Mouse (Mus musculus) limb, embryonic 12.5 days (tissue): ENCODE data around the gene Pex16. TPM values are rescaled to one million over a fixed set of nuclear protein-coding genes. Genes with fewer than 3 reads are reported as not detected.
"Not testable (repeated sequence)": the region's sequence is repeated elsewhere in the genome, so short reads cannot be mapped to it uniquely, and the experiment has no call there.

Experiments
- ATAC-seq: fragments of 200-750 bp; cut with Nextera tagmentation; 2 replicates; pipeline ENCODE4 v1.8.0; 2017; ENCODE audit warnings: low read depth, moderate TSS enrichment; ENCODE audit not compliant: insufficient number of reproducible peaks, insufficient read depth, low FRiP score, low TSS enrichment
- H3K27ac ChIP-seq: fragments of 300-500 bp; sonication (generic); 2 replicates; pipeline ENCODE4 v1.5.1; 2016; ENCODE audit warnings: mild to moderate bottlenecking, moderate library complexity
- H3K27me3 ChIP-seq: fragments of 300-500 bp; sonication (generic); 2 replicates; pipeline ENCODE4 v1.6.1; 2016; ENCODE audit warnings: mild to moderate bottlenecking, moderate library complexity
- H3K36me3 ChIP-seq: fragments of 300-500 bp; sonication (generic); 2 replicates; pipeline ENCODE4 v1.6.1; 2016; ENCODE audit warnings: mild to moderate bottlenecking, moderate library complexity
- H3K4me1 ChIP-seq: fragments of 300-500 bp; sonication (generic); replicated peaks from 2 replicates; pipeline ENCODE4 v1.6.1; 2016
- H3K4me2 ChIP-seq: fragments of 300-500 bp; sonication (generic); 2 replicates; pipeline ENCODE4 v1.6.1; 2016; ENCODE audit warnings: mild to moderate bottlenecking, moderate library complexity
- H3K4me3 ChIP-seq: fragments of 300-500 bp; sonication (generic); replicated peaks from 2 replicates; pipeline ENCODE4 v1.5.1; 2016; ENCODE audit warnings: mild to moderate bottlenecking
- H3K9ac ChIP-seq: fragments of 300-500 bp; sonication (generic); replicated peaks from 2 replicates; pipeline ENCODE4 v1.6.1; 2016; ENCODE audit warnings: mild to moderate bottlenecking, moderate library complexity
- H3K9me3 ChIP-seq: fragments of 300-500 bp; sonication (generic); 2 replicates; pipeline ENCODE4 v1.6.1; 2016; ENCODE audit warnings: mild to moderate bottlenecking, moderate library complexity
- WGBS: fragments of 180-500 bp; shearing (Covaris S2); methylation state at CpG from one replicate; pipeline ENCODE4 v1.1.7; 2016; 5-methylcytosine and 5-hydroxymethylcytosine counted together
- polyA plus RNA-seq: library from polyadenylated mRNA; unstranded; fragments of >200 nt; fragmentation: Nextera tagmentation; extraction: Ambion mirVana; gene quantifications from 2 replicates; pipeline ENCODE4 v1.2.1, GENCODE M21; 2016

Pex16 gene
- polyA plus RNA-seq, 1 experiment from 2014 or later: 17.1 TPM

DNA sequence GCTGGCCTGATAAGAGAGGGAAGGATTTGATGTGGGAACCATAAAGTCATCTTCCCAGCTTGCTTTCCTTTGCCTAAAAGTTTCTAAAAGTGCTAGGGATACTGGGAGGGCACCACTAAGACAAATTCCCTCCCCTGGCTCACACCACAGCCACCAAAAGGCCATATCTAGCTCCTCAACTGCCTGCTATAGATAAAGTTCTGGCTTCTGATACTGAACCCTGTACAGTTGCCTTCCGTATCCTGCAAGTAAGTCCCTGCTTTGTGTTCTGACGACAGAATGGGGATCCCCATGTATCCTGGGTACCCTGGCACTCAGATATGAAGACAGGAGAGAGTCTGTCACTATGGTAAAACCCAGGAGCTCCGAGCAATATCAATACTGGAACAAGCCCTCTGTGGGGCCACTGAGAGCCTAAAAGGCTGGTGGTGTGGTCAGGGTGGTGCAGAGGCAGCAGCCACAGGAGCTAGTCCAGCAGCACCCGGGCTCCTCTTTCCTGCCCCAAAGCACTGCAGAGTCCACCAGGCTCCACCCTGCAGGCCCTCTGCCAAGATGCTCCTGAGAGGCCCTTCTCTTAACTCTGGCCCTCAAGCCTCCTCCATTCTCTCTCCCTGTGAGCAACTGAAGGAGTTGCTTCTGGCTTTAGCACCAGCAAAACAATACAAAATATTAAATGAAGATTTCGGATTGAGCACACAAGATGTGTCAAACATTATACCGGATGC lies 15.9 kb downstream of the Pex16 start:
- Histone ChIP-seq H3K4me3 (no peak overlapping the region), H3K27me3 (no peaks in the 10 kb centered on the region), H3K9me3 (no peaks in the 10 kb centered on the region), H3K4me2 (no peak overlapping the region), H3K4me1 (peaks cover 49% of the 10 kb centered on the region), H3K9ac (no peak overlapping the region), H3K27ac (no peak overlapping the region), H3K36me3 (peaks cover 18% of the 10 kb centered on the region)
- whole genome bisulfite sequencing: 88% methylated on average over 6 of the region's 6 CpGs
- ATAC-seq: no peak

DNA sequence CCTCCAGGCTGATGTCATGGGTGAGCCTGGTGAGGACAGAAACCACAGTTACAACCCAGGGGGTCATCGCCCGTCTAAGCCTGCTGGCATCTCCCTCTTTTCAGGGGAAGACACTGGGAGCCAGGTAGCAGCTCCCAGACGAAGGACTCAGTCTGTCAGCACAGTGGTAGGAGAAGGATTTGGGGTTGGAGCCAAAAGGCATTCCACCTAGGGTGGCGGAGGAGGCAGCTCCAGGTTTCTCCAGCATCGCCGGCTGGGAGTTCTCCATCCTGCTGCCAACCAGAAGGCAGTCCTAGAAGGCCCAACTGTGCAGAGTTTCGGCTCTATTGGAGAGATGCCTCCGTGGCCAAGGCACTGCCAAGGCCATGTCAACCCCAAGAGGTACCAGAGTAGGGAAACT lies 16.6 kb downstream of the Pex16 start:
- H3K4me1 ChIP-seq: peaks cover 49% of the 10 kb centered on the region
- H3K36me3 ChIP-seq: peaks cover 10% of the 10 kb centered on the region
- H3K4me3 ChIP-seq: peak overlapping the region; percentile 44; the same call in 1 of the 2 replicates
- ATAC-seq: no peak
- H3K4me2 ChIP-seq: peak overlapping the region; percentile 83
- H3K9ac ChIP-seq: 0 out of 2 replicates have a peak overlapping the region, but pooled peaks have one; percentile 18
- no peak overlapping the region for H3K27ac ChIP-seq
- H3K9me3 ChIP-seq: no peaks in the 10 kb centered on the region
- WGBS: 89% methylated on average over 8 of the region's 8 CpGs
- no peaks in the 10 kb centered on the region for H3K27me3 ChIP-seq

DNA sequence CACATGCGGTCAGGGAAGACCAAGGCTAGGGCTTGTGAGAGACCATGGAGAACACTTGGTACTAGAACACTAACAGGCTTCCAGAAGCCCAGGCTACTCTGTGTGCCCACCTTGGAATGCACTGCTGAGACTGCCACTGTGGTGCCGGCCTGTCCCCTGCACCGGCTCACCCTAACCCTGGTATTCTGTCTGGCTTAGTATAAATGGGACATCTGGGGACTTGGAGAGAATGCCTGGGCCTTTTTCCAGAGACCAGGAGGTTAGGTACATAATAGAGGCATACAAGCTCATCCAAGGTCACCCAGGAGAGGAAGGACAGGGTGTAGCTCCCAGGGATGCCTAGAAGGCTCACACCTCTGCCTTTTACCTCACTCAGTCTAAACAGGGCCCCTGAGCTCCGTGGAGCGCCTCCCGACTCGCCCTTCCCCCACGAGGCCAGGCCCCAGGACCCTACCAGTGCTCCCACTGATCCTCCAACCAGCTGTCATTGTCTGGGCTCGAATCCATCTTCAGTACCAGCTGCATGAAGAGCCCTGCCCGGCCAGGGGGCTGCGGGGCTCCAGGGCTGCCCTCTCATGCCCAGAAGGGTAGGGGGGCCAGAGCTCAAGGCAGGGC lies 17.3 kb downstream of the Pex16 start:
- 22% methylated on average over 11 of the region's 11 CpGs for WGBS
- Histone ChIP-seq H3K9me3 (no peaks in the 10 kb centered on the region), H3K4me1 (peaks cover 49% of the 10 kb centered on the region), H3K4me3 (peak overlapping the region; percentile 44), H3K36me3 (peaks cover 3% of the 10 kb centered on the region), H3K27me3 (no peaks in the 10 kb centered on the region; the same call in 1 of the 2 replicates), H3K27ac (peak overlapping the region; percentile 90), H3K4me2 (peak overlapping the region; percentile 83), H3K9ac (peak overlapping the region; percentile 68)
- ATAC-seq: no peak

DNA sequence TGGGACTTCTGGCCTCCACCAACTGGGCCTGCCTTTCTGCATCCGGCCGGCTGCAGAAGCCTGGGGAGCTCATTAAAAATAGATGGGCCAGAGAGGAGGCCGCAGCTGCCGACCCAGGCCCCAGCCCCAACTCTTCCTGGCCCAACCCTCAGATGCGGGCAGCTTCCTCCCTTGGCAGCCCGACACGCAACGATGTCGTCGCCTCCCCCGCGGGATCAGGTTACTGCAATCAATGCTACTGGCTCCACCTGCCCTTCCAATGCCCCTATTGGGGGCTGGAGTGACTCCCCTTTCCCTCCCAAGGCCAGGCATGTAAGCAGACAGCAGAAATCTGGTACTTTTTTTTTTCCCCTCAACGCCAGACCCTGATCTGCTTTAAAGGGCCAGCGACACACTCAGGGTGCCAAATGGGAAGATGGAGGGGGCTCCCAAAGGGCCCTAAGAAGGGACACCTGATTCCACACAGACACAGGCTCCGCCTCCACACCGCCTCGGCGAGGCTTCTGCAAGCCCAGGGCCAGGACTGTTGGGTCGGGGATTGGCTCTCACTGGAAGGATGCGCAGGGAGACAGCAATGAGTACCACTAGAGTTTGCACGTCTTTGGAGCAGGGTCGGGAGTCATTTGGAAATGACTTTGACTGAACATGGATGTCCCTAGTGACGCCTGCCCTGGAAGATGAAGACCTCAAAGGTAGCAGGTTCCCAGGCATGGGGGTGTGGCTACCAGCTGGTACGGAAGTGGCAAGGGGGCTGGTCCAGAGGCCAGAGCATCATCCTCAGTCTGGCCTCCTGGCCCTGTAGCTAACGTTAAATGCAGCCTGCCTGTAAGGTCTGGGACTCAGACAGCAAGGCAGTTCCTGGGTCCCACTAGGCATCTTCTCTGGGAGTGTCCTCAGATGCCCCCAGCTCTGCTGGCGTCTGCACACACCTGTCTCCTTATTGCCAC lies 18.1 kb downstream of the Pex16 start:
- Histone ChIP-seq H3K27ac (peak overlapping the region; percentile 90), H3K27me3 (peaks cover 5% of the 10 kb centered on the region; the same call in 1 of the 2 replicates), H3K4me3 (peak overlapping the region; percentile 44), H3K9ac (peak overlapping the region; percentile 68), H3K36me3 (no peaks in the 10 kb centered on the region), H3K9me3 (no peaks in the 10 kb centered on the region), H3K4me1 (peaks cover 49% of the 10 kb centered on the region), H3K4me2 (peak overlapping the region; percentile 83)
- ATAC-seq: peak; percentile 8
- WGBS: 3% methylated on average over 26 of the region's 26 CpGs

DNA sequence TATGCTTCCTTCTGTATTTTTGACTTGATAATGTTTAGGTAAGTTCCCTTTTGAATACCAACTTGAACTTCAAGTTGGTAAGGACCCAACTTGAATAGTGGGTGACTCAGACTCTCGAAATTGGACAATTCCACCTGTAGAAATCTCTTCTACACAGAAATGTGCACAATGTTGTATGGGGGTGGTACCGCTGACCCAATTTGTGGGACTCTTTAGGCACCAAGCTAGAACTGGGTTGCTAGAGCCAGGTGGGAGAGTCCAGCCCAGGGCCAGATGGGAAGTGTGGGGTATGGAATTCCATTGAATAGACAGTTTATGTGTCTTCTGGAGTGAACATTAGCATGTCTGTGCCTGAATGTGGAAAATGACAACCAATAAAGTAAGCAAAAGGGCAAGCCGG lies 21.1 kb downstream of the Pex16 start:
- Histone ChIP-seq H3K27me3 (peaks cover 17% of the 10 kb centered on the region), H3K4me3 (no peak overlapping the region), H3K9ac (no peak overlapping the region), H3K36me3 (no peaks in the 10 kb centered on the region), H3K4me1 (peaks cover 28% of the 10 kb centered on the region), H3K27ac (no peak overlapping the region), H3K9me3 (no peaks in the 10 kb centered on the region), H3K4me2 (no peak overlapping the region)
- WGBS: 78% methylated on average over 3 of the region's 3 CpGs
- no peak for ATAC-seq

DNA sequence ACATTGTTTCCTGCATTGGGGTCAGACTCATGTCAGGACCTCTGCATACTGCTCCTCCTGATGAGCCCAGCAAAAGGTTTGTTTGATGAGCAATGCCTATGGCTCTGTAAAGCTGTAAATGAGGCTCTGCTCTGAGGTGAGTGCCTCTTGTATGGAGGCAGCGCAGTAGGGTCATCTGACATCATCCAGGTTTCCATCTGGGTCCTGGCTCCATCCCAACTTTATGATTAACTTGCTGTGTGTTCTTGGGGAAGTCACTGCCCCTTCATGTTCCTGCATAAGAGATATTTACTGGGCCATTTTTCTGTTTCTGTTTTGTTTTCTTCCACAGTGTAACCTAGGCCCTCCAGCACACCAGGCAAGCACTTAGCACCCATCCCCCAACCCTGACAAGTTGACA lies 23.0 kb downstream of the Pex16 start:
- Histone ChIP-seq H3K4me2 (no peak overlapping the region), H3K36me3 (no peaks in the 10 kb centered on the region), H3K9me3 (no peaks in the 10 kb centered on the region), H3K9ac (no peak overlapping the region), H3K4me1 (peaks cover 17% of the 10 kb centered on the region), H3K4me3 (no peak overlapping the region), H3K27me3 (peaks cover 33% of the 10 kb centered on the region), H3K27ac (no peak overlapping the region)
- WGBS: 72% methylated on average over 1 of the region's 1 CpGs
- ATAC-seq: no peak

DNA sequence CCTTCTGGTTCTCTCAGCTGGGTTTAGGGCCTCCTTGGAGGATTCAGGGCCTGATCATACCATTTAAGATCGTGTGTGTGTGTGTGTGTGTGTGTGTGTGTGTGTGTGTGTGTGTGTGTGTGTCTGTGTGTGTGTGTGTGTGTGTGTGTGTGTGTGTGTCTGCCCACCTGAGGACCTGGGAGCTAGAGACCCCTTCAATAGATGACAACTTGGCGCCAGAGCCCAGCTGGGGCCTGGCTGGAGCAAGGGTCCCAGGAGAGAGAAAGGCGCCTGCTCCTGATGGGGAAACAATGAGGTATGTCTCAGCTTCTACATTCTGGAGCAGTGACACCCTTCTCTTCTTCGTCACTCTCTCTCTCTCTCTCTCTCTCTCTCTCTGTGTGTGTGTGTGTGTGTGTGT lies 25.4 kb downstream of the Pex16 start:
- H3K4me2 ChIP-seq, ATAC-seq, H3K4me1 ChIP-seq, H3K9ac ChIP-seq, H3K4me3 ChIP-seq, H3K9me3 ChIP-seq, H3K27ac ChIP-seq: not testable (repeated sequence)
- H3K27me3 ChIP-seq: peaks cover 34% of the 10 kb centered on the region
- 75% methylated on average over 3 of the region's 4 CpGs for whole genome bisulfite sequencing
- H3K36me3 ChIP-seq: peaks cover 18% of the 10 kb centered on the region

DNA sequence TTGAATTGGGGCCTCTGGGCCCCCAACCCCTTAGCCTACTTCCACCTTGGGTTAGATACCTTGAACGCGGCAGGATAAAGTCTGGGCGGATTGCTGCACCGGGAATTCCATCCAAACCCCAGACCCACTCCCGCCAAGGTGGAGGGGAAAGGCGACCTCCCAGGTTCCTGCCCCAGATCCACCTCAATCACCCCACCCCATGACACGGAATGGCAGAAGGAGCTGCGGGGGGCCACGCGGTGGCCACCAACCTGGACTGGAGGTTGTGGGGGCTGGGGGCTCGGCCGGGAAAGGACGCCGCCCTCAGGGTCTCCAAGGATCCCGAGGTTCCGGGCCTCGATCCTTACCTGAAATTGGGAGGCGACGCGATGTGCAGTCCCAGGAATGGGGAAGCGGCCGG lies 26.2 kb downstream of the Pex16 start:
- peaks cover 8% of the 10 kb centered on the region; the same call in 1 of the 2 replicates for H3K4me1 ChIP-seq
- peak overlapping the region; percentile 66 for H3K9ac ChIP-seq
- H3K9me3 ChIP-seq: no peaks in the 10 kb centered on the region
- peak overlapping the region; percentile 68 for H3K4me3 ChIP-seq
- ATAC-seq: no peak
- H3K36me3 ChIP-seq: peaks cover 26% of the 10 kb centered on the region
- no peak overlapping the region for H3K27ac ChIP-seq
- peak overlapping the region; percentile 90 for H3K4me2 ChIP-seq
- under 1% methylated on average over 22 of the region's 22 CpGs for WGBS
- H3K27me3 ChIP-seq: peaks cover 34% of the 10 kb centered on the region

DNA sequence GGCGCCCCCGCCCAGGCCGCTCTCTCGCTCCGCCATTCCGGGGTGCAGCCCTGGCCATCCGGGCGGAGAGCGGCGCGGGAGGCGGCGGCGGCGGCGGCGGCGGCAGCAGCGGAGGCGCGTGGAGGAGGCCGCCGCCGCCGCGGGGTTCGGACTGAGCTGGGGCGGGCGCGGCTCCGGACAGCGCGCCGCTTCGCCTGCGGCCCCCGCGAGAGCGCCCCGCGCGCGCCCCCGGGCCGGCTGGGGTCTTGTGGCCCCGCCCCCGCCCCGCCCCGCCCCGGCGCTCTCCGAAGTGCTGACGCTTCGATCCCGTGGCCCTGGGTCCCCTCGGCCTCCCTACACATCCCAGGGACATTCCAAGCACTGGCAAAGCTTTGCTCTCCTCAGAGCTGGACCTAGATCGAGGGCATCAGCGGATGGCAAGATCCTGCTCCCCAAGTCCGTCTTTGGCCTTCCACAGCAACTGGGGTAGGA lies 26.6 kb downstream of the Pex16 start, which contains the start of gene Mapk8ip1:
Mapk8ip1 (minus strand) TSS at position 173 of the 471 bp plus-strand sequence.
- H3K9ac ChIP-seq: peak within 1 kb of the TSS; percentile 66
- 2% methylated on average over 48 of the region's 59 CpGs for WGBS
- peaks cover 31% of the 10 kb centered on the region for H3K36me3 ChIP-seq
- no peak within 1 kb of the TSS for H3K27ac ChIP-seq
- no peaks in the 10 kb centered on the region for H3K9me3 ChIP-seq
- H3K4me2 ChIP-seq: peak within 1 kb of the TSS; percentile 90
- H3K4me3 ChIP-seq: peak within 1 kb of the TSS; percentile 68
- peak; percentile 72; the same call in 1 of the 2 replicates for ATAC-seq
- peaks cover 8% of the 10 kb centered on the region; the same call in 1 of the 2 replicates for H3K4me1 ChIP-seq
- peaks cover 34% of the 10 kb centered on the region for H3K27me3 ChIP-seq

DNA sequence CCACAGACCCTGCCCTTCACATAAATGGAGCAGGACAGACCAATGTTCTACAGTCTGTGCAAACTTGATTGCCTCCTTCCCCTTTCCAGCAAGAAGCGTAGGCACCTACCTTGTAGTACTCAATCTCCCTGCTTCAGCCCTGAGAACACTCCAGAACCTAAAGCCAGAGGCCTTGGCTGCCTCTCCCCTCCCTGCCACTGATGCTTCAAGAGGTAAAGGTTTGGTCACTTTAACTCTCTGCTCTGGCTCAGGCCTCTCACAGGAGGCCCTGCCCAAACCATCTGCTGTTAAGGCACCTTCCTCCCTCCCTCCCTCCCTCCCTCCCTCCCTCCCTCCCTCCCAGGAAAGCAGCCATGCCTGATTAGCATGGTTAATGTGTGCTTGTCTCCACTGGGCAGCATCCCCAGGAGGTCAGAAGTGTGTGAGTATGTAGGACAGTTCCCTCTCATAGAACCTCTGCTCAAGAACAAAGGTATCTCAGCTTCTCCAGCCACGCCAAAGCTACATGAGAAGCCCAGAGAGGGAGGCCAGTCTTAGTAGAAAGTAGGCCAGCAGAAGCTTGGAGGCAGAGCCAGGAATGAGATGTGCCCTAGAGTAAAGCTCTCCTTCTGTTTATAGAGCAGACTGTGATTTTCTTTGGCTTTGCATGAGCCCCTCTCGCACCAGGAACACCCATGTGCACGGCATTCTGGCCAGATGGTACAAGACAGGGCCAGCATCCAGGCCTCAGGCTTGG lies 28.3 kb downstream of the Pex16 start:
- Histone ChIP-seq H3K4me2 (no peak overlapping the region), H3K4me1 (peaks cover 8% of the 10 kb centered on the region; the same call in 1 of the 2 replicates), H3K9ac (no peak overlapping the region), H3K9me3 (no peaks in the 10 kb centered on the region), H3K4me3 (no peak overlapping the region), H3K36me3 (peaks cover 45% of the 10 kb centered on the region), H3K27ac (no peak overlapping the region), H3K27me3 (peaks cover 29% of the 10 kb centered on the region)
- 75% methylated on average over 4 of the region's 4 CpGs for WGBS
- ATAC-seq: no peak
